Mouse (Mus musculus) monocyte, adult 2 months (primary cell): ENCODE data around the gene Frmd4a.

Source experiments
- DNase-seq, 2 experiments: peaks; one replicate each; pipeline ENCODE4 v3.0.0; 2022; ENCODE audit warnings: low spot score in 2 of 2, low read depth in 1 of 2

The Frmd4a gene

GRCm38 (mm10) chr2:4572498-4573263, 555.2 kb downstream of the Frmd4a start:
- no peak for DNase-seq

GRCm38 (mm10) chr2:4573386-4573785, 555.9 kb downstream of the Frmd4a start:
- DNase-seq, result no peak

GRCm38 (mm10) chr2:4574251-4574650, 556.7 kb downstream of the Frmd4a start:
- no peak for DNase-seq

GRCm38 (mm10) chr2:4575163-4575562, 557.6 kb downstream of the Frmd4a start:
- no peak for DNase-seq

- DNase-seq, result no peak
These were observed 558.5 kb downstream of the Frmd4a start for GRCm38 (mm10) chr2:4575975-4576374.

GRCm38 (mm10) chr2:4578291-4578690, 560.8 kb downstream of the Frmd4a start:
- DNase-seq, result no peak

GRCm38 (mm10) chr2:4579357-4580068, 562.0 kb downstream of the Frmd4a start:
- DNase-seq, result no peak

GRCm38 (mm10) chr2:4580666-4581065, 563.1 kb downstream of the Frmd4a start:
- DNase-seq, result no peak

- DNase-seq, result no peak
These were observed 565.4 kb downstream of the Frmd4a start for GRCm38 (mm10) chr2:4582930-4583329.

GRCm38 (mm10) chr2:4584252-4584651, 566.7 kb downstream of the Frmd4a start:
- no peak for DNase-seq

- no peak for DNase-seq
These were observed 568.7 kb downstream of the Frmd4a start for GRCm38 (mm10) chr2:4586245-4586644.

GRCm38 (mm10) chr2:4587685-4588409, 570.3 kb downstream of the Frmd4a start:
- DNase-seq, result no peak

GRCm38 (mm10) chr2:4591647-4592046, 574.1 kb downstream of the Frmd4a start:
- no peak for DNase-seq

- DNase-seq, result no peak
These were observed 575.1 kb downstream of the Frmd4a start for GRCm38 (mm10) chr2:4592666-4593065.

GRCm38 (mm10) chr2:4593433-4593832, 575.9 kb downstream of the Frmd4a start:
- no peak for DNase-seq

- DNase-seq, result no peak
These were observed 576.4 kb downstream of the Frmd4a start for GRCm38 (mm10) chr2:4593878-4594387.

GRCm38 (mm10) chr2:4596992-4597391, 579.5 kb downstream of the Frmd4a start:
- no peak for DNase-seq

- no peak for DNase-seq
These were observed 583.7 kb downstream of the Frmd4a start for GRCm38 (mm10) chr2:4601034-4601890.

GRCm38 (mm10) chr2:4603361-4603945, 585.9 kb downstream of the Frmd4a start:
- DNase-seq, result no peak

GRCm38 (mm10) chr2:4606559-4606958, 589.0 kb downstream of the Frmd4a start:
- DNase-seq, result no peak
